Mouse (Mus musculus) liver, embryonic 13.5 days (tissue): Measurements from ENCODE around the gene Med22. TPM values are rescaled to one million over a fixed set of nuclear protein-coding genes. Genes with fewer than 3 reads are reported as not detected.
"Not testable (repeated sequence)": the region's sequence is repeated elsewhere in the genome, so short reads cannot be mapped to it uniquely, and the experiment has no call there.

Source experiments
- ATAC-seq: fragments of 200-750 bp; cut with Nextera tagmentation; 2 replicates; pipeline ENCODE4 v1.8.0; 2017; ENCODE audit warnings: low read depth, mild to moderate bottlenecking, moderate number of reproducible peaks, moderate library complexity
- DNase-seq: peaks from one replicate; pipeline ENCODE4 v3.0.0; 2022
- H3K27ac ChIP-seq: fragments of 300-500 bp; sonication (generic); 2 replicates; pipeline ENCODE4 v1.5.1; 2015; ENCODE audit warnings: moderate library complexity, mild to moderate bottlenecking, inconsistent platforms
- H3K27me3 ChIP-seq: fragments of 300-500 bp; sonication (generic); 2 replicates; pipeline ENCODE4 v1.6.1; 2015; ENCODE audit warnings: mild to moderate bottlenecking, inconsistent platforms
- H3K36me3 ChIP-seq: fragments of 300-500 bp; sonication (generic); 2 replicates; pipeline ENCODE4 v1.6.1; 2015; ENCODE audit warnings: mild to moderate bottlenecking, inconsistent platforms
- H3K4me1 ChIP-seq: fragments of 300-500 bp; sonication (generic); replicated peaks from 2 replicates; pipeline ENCODE4 v1.6.1; 2015; ENCODE audit warnings: inconsistent platforms
- H3K4me2 ChIP-seq: fragments of 300-500 bp; sonication (generic); 2 replicates; pipeline ENCODE4 v1.6.1; 2015; ENCODE audit warnings: inconsistent platforms, mild to moderate bottlenecking, moderate library complexity
- H3K4me3 ChIP-seq: fragments of 300-500 bp; sonication (generic); replicated peaks from 2 replicates; pipeline ENCODE4 v1.5.1; 2015; ENCODE audit warnings: mild to moderate bottlenecking, inconsistent platforms
- H3K9ac ChIP-seq: fragments of 300-500 bp; sonication (generic); 2 replicates; pipeline ENCODE4 v1.6.1; 2015; ENCODE audit warnings: mild to moderate bottlenecking, inconsistent platforms
- H3K9me3 ChIP-seq: fragments of 300-500 bp; sonication (generic); replicated peaks from 2 replicates; pipeline ENCODE4 v1.6.1; 2016; ENCODE audit warnings: inconsistent platforms
- WGBS: fragments of 180-500 bp; shearing (Covaris S2); methylation state at CpG from one replicate; pipeline ENCODE4 v1.1.7; 2015; ENCODE audit not compliant: insufficient replicate concordance; 5-methylcytosine and 5-hydroxymethylcytosine counted together
- polyA plus RNA-seq: library from polyadenylated mRNA; unstranded; fragments of >200 nt; fragmentation: Nextera tagmentation; extraction: Ambion mirVana; gene quantifications from 2 replicates; pipeline ENCODE4 v1.2.1, GENCODE M21; 2015

The Med22 gene
- polyA plus RNA-seq, 1 experiment from 2014 or later: 24.6 TPM

GRCm38 (mm10) chr2:26902467-26903220, 7.8 kb downstream of the Med22 start, which contains the start of gene Surf6:
Surf6 (minus strand) TSS chr2:26902879.
- peak within 1 kb of the TSS; percentile 91 for H3K4me2 ChIP-seq
- H3K36me3 ChIP-seq: peaks cover 71% of the 10 kb centered on the region
- H3K27me3 ChIP-seq: no peaks in the 10 kb centered on the region
- no peaks in the 10 kb centered on the region for H3K9me3 ChIP-seq
- peaks cover 47% of the 10 kb centered on the region for H3K4me1 ChIP-seq
- under 1% methylated on average over 41 of the region's 41 CpGs for WGBS
- H3K27ac ChIP-seq: peak within 1 kb of the TSS; percentile 91
- peak within 1 kb of the TSS; percentile 88 for H3K4me3 ChIP-seq
- H3K9ac ChIP-seq: peak within 1 kb of the TSS; percentile 89
- ATAC-seq (peak; percentile 94), DNase-seq (peak; percentile 93)

- Histone ChIP-seq H3K9ac (peak overlapping the region; percentile 89), H3K36me3 (peaks cover 71% of the 10 kb centered on the region), H3K4me3 (peak overlapping the region; percentile 88), H3K4me2 (peak overlapping the region; percentile 91), H3K9me3 (no peaks in the 10 kb centered on the region), H3K27me3 (no peaks in the 10 kb centered on the region), H3K4me1 (peaks cover 42% of the 10 kb centered on the region), H3K27ac (peak overlapping the region; percentile 91)
- WGBS: 5% methylated on average over 7 of the region's 7 CpGs
- DNase-seq: no peak
- no peak for ATAC-seq
These were observed 8.6 kb downstream of the Med22 start for GRCm38 (mm10) chr2:26901834-26902400.

- peak overlapping the region; percentile 89; the same call in 1 of the 2 replicates for H3K9ac ChIP-seq
- WGBS: 17% methylated on average over 1 of the region's 1 CpGs
- DNase-seq (no peak), ATAC-seq (no peak)
- peak overlapping the region; percentile 88 for H3K4me3 ChIP-seq
- peaks cover 71% of the 10 kb centered on the region for H3K36me3 ChIP-seq
- H3K27ac ChIP-seq: no peak overlapping the region
- H3K9me3 ChIP-seq: no peaks in the 10 kb centered on the region
- H3K4me1 ChIP-seq: peaks cover 42% of the 10 kb centered on the region
- no peaks in the 10 kb centered on the region for H3K27me3 ChIP-seq
- peak overlapping the region; percentile 91 for H3K4me2 ChIP-seq
These were observed 9.7 kb downstream of the Med22 start for GRCm38 (mm10) chr2:26900731-26901130.

GRCm38 (mm10) chr2:26895898-26896297, 14.6 kb downstream of the Med22 start:
- DNase-seq (no peak), ATAC-seq (no peak)
- Histone ChIP-seq H3K4me3 (no peak overlapping the region), H3K4me2 (no peak overlapping the region), H3K9me3 (no peaks in the 10 kb centered on the region), H3K9ac (no peak overlapping the region), H3K4me1 (peaks cover 11% of the 10 kb centered on the region), H3K27ac (no peak overlapping the region), H3K27me3 (no peaks in the 10 kb centered on the region), H3K36me3 (peaks cover 94% of the 10 kb centered on the region)
- WGBS: 71% methylated on average over 4 of the region's 4 CpGs

GRCm38 (mm10) chr2:26886170-26886569, 24.3 kb downstream of the Med22 start:
- DNase-seq, H3K4me3 ChIP-seq, H3K9ac ChIP-seq, H3K27ac ChIP-seq, H3K9me3 ChIP-seq, H3K4me1 ChIP-seq, H3K27me3 ChIP-seq, H3K4me2 ChIP-seq, ATAC-seq: not testable (repeated sequence)
- WGBS: 77% methylated on average over 4 of the region's 4 CpGs
- peaks cover 30% of the 10 kb centered on the region for H3K36me3 ChIP-seq

GRCm38 (mm10) chr2:26885541-26885940, 24.9 kb downstream of the Med22 start:
- H3K9ac ChIP-seq, H3K4me1 ChIP-seq, H3K27me3 ChIP-seq, H3K4me2 ChIP-seq, H3K9me3 ChIP-seq, H3K4me3 ChIP-seq, H3K27ac ChIP-seq, ATAC-seq, DNase-seq: not testable (repeated sequence)
- H3K36me3 ChIP-seq: peaks cover 24% of the 10 kb centered on the region
- WGBS: 74% methylated on average over 2 of the region's 2 CpGs

- no peaks in the 10 kb centered on the region for H3K4me1 ChIP-seq
- no peak overlapping the region for H3K4me3 ChIP-seq
- DNase-seq (no peak), ATAC-seq (no peak)
- H3K27ac ChIP-seq: no peak overlapping the region
- H3K9ac ChIP-seq: no peak overlapping the region
- no peaks in the 10 kb centered on the region for H3K36me3 ChIP-seq
- H3K4me2 ChIP-seq: no peak overlapping the region
- no peaks in the 10 kb centered on the region for H3K9me3 ChIP-seq
- H3K27me3 ChIP-seq: no peaks in the 10 kb centered on the region
These were observed 31.9 kb downstream of the Med22 start for GRCm38 (mm10) chr2:26878571-26878970.

GRCm38 (mm10) chr2:26870666-26871065, 39.8 kb downstream of the Med22 start:
- Histone ChIP-seq H3K9ac (no peak overlapping the region), H3K4me3 (no peak overlapping the region), H3K27me3 (peaks cover 4% of the 10 kb centered on the region; the same call in 1 of the 2 replicates), H3K36me3 (no peaks in the 10 kb centered on the region), H3K9me3 (no peaks in the 10 kb centered on the region), H3K4me2 (no peak overlapping the region), H3K27ac (no peak overlapping the region), H3K4me1 (no peaks in the 10 kb centered on the region)
- DNase-seq (no peak), ATAC-seq (no peak)
- WGBS: 37% methylated on average over 6 of the region's 6 CpGs

GRCm38 (mm10) chr2:26864879-26865278, 45.6 kb downstream of the Med22 start, which contains the start of gene Abo:
Abo (minus strand) TSS chr2:26864979.
- Histone ChIP-seq H3K4me2 (no peak within 1 kb of the TSS), H3K36me3 (no peaks in the 10 kb centered on the region), H3K4me3 (no peak within 1 kb of the TSS), H3K27me3 (no peaks in the 10 kb centered on the region; the same call in 1 of the 2 replicates), H3K9ac (no peak within 1 kb of the TSS), H3K27ac (no peak within 1 kb of the TSS), H3K4me1 (no peaks in the 10 kb centered on the region), H3K9me3 (no peaks in the 10 kb centered on the region)
- DNase-seq: no peak
- 47% methylated on average over 3 of the region's 3 CpGs for WGBS
- ATAC-seq: no peak

GRCm38 (mm10) chr2:26862856-26863255, 47.6 kb downstream of the Med22 start:
- 42% methylated on average over 3 of the region's 3 CpGs for WGBS
- Histone ChIP-seq H3K4me3 (no peak overlapping the region), H3K27me3 (no peaks in the 10 kb centered on the region; the same call in 1 of the 2 replicates), H3K4me2 (no peak overlapping the region), H3K36me3 (no peaks in the 10 kb centered on the region), H3K9ac (no peak overlapping the region), H3K27ac (no peak overlapping the region), H3K4me1 (no peaks in the 10 kb centered on the region), H3K9me3 (no peaks in the 10 kb centered on the region)
- DNase-seq (no peak), ATAC-seq (no peak)
